Mouse (Mus musculus): Measurements from ENCODE around the gene Sost. TPM values are rescaled to one million over a fixed set of nuclear protein-coding genes. Genes with fewer than 3 reads are reported as not detected.
"Not testable (repeated sequence)": the region's sequence is repeated elsewhere in the genome, so short reads cannot be mapped to it uniquely, and the experiment has no call there.

Sost gene
- polyA plus RNA-seq, 1 experiment: not detected

DNA sequence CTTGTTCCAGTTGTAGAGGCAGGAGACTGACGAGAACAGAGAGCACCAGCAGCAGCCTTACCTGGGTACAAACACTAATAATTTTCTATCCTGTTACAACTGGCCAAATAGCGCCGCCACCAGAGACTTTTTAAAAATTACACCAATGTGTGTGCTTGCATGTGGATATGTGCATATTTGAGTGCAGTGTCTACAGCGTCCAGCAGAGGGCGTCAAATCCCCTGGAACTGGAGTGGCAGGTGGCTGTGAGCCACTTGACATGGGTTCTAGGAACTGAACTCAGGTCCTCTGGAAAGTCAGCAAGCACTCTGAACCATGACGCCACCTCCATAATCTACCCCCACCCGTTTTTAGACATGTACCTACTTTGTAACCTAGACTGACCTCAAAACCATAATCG is 37.4 kb upstream of the Sost start:
- Histone ChIP-seq H3K27ac (ENCODE audit: insufficient read depth, low read length) (no peak overlapping the region), H3K4me1 (ENCODE audit: control insufficient read depth, insufficient read depth, low read length) (no peaks in the 10 kb centered on the region), H3K4me3 (ENCODE audit: insufficient read depth, low read length) (no peak overlapping the region)
- TF ChIP-seq CTCF (IDR thresholded peaks at IDR 0.05; ENCODE audit: borderline replicate concordance, insufficient read depth, low read length): peak; percentile 13; the same call in 1 of the 2 replicates
- TF ChIP-seq POLR2A (IDR thresholded peaks at IDR 0.05; ENCODE audit: low read depth, low read length): no peak

DNA sequence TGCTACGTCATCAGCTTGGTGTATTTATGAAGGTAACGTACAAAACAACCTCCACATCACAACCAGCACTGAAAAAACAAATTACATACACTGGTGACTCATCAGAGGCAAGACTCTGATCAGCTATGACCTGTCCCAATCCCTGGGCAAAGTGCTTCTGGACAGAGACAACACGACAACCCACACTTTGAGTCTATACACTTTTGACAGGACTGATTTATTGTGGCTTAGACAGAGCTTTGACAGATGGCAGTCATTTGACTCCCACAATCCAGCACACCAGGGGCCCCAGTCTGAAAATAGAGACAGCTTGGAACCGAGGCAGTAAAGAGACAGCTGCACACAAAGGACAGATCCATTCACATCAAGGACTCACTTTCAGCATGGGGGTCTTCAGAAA is 32.7 kb upstream of the Sost start:
- no peak overlapping the region for H3K27ac ChIP-seq (ENCODE audit: insufficient read depth, low read length)
- no peak for TF ChIP-seq CTCF (IDR thresholded peaks at IDR 0.05; ENCODE audit: borderline replicate concordance, insufficient read depth, low read length)
- no peak for TF ChIP-seq POLR2A (IDR thresholded peaks at IDR 0.05; ENCODE audit: low read depth, low read length)
- peaks cover 3% of the 10 kb centered on the region; the same call in 1 of the 2 replicates for H3K4me1 ChIP-seq (ENCODE audit: control insufficient read depth, insufficient read depth, low read length)
- no peak overlapping the region for H3K4me3 ChIP-seq (ENCODE audit: insufficient read depth, low read length)

GRCm38 (mm10) chr11:101998258-101998657 is 31.4 kb upstream of the Sost start:
- no peak overlapping the region for H3K4me3 ChIP-seq (ENCODE audit: insufficient read depth, low read length)
- TF ChIP-seq CTCF (IDR thresholded peaks at IDR 0.05; ENCODE audit: borderline replicate concordance, insufficient read depth, low read length) (no peak), POLR2A (IDR thresholded peaks at IDR 0.05; ENCODE audit: low read depth, low read length) (no peak)
- peaks cover 3% of the 10 kb centered on the region; the same call in 1 of the 2 replicates for H3K4me1 ChIP-seq (ENCODE audit: control insufficient read depth, insufficient read depth, low read length)
- no peak overlapping the region for H3K27ac ChIP-seq (ENCODE audit: insufficient read depth, low read length)

DNA sequence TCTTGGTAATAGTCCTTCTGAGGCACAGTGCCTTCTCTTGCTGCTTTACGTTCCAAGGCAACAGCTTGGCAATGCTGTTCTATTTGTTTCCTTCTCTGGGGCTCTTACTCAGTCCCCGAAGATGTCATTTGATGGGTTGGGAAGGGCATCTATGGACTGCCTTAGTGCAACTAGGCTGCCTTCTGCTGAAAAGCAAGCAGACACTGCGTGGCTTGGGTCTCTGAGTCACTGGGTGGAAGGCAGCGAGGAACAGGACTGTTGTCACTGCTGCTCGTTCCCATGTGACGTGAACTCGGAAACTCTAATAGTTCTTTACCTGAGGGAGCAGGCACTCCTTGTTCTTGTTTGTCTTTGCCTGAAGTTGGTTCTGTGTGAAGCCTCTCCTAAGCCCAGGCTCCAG is 29.1 kb upstream of the Sost start:
- TF ChIP-seq CTCF (IDR thresholded peaks at IDR 0.05; ENCODE audit: borderline replicate concordance, insufficient read depth, low read length): no peak
- no peak for TF ChIP-seq POLR2A (IDR thresholded peaks at IDR 0.05; ENCODE audit: low read depth, low read length)
- Histone ChIP-seq H3K4me3 (ENCODE audit: insufficient read depth, low read length) (no peak overlapping the region), H3K4me1 (ENCODE audit: control insufficient read depth, insufficient read depth, low read length) (peaks cover 3% of the 10 kb centered on the region; the same call in 1 of the 2 replicates), H3K27ac (ENCODE audit: insufficient read depth, low read length) (no peak overlapping the region)

- Histone ChIP-seq H3K4me1 (ENCODE audit: control insufficient read depth, insufficient read depth, low read length) (peaks cover 3% of the 10 kb centered on the region; the same call in 1 of the 2 replicates), H3K4me3 (ENCODE audit: insufficient read depth, low read length) (no peak overlapping the region), H3K27ac (ENCODE audit: insufficient read depth, low read length) (no peak overlapping the region)
- TF ChIP-seq POLR2A (IDR thresholded peaks at IDR 0.05; ENCODE audit: low read depth, low read length) (no peak), CTCF (IDR thresholded peaks at IDR 0.05; ENCODE audit: borderline replicate concordance, insufficient read depth, low read length) (no peak)
Measured at GRCm38 (mm10) chr11:101994100-101994499, 27.3 kb upstream of the Sost start.

GRCm38 (mm10) chr11:101992411-101992810 is 25.6 kb upstream of the Sost start:
- TF ChIP-seq POLR2A (IDR thresholded peaks at IDR 0.05; ENCODE audit: low read depth, low read length) (no peak), CTCF (IDR thresholded peaks at IDR 0.05; ENCODE audit: borderline replicate concordance, insufficient read depth, low read length) (no peak)

DNA sequence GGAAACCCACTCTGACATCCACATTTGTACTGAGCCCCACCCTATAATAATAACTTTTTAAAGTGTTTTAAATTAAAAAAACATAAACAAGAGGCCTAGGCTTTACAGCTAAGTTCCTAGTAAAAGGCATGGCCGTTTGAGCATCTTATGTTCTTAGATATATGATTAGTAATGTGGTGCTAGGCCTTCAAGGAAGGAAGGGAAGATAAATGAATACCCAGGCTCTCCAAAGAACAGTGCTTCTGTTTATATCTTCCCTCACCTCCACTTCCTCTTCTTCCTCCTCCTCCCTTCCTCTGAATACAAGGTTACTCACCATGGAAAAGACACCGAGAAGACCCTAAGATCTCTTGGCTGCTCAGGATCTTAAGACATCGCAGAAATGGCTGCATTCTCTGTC is 25.0 kb upstream of the Sost start:
- Histone ChIP-seq H3K4me1 (ENCODE audit: control insufficient read depth, insufficient read depth, low read length) (no peaks in the 10 kb centered on the region), H3K27ac (ENCODE audit: insufficient read depth, low read length) (no peak overlapping the region), H3K4me3 (ENCODE audit: insufficient read depth, low read length) (no peak overlapping the region)
- TF ChIP-seq POLR2A (IDR thresholded peaks at IDR 0.05; ENCODE audit: low read depth, low read length): no peak
- TF ChIP-seq CTCF (IDR thresholded peaks at IDR 0.05; ENCODE audit: borderline replicate concordance, insufficient read depth, low read length): no peak

More at GRCm38 (mm10) chr11:101992411-101992810, 25.6 kb upstream of the Sost start:
- H3K4me1 ChIP-seq (ENCODE audit: control insufficient read depth, insufficient read depth, low read length): no peaks in the 10 kb centered on the region
- H3K4me3 ChIP-seq (ENCODE audit: insufficient read depth, low read length): no peak overlapping the region
- no peak overlapping the region for H3K27ac ChIP-seq (ENCODE audit: insufficient read depth, low read length)

- TF ChIP-seq POLR2A (IDR thresholded peaks at IDR 0.05; ENCODE audit: low read depth, low read length): no peak
- no peak for TF ChIP-seq CTCF (IDR thresholded peaks at IDR 0.05; ENCODE audit: borderline replicate concordance, insufficient read depth, low read length)
- no peaks in the 10 kb centered on the region for H3K4me1 ChIP-seq (ENCODE audit: control insufficient read depth, insufficient read depth, low read length)
- no peak overlapping the region for H3K27ac ChIP-seq (ENCODE audit: insufficient read depth, low read length)
- H3K4me3 ChIP-seq (ENCODE audit: insufficient read depth, low read length): no peak overlapping the region
Measured at GRCm38 (mm10) chr11:101990244-101990643, 23.4 kb upstream of the Sost start.

DNA sequence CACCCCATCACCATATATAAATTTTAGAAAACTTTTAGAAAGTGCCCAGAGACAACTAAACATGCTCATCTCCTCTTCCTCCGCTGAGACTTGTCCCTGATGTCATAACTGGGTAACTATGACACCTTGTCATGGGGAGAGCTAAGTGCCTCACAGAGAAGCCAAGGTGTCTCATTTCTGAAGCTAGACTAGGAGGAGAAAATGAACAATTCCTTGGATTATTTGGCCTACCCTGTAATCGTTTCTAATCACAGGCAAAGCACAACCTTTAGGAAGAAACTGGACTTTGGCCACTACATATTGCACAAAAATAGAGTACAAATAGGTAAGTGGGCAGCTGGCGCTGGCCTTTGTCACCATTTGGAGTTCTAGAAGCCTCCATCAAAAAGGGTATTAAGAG is 20.1 kb upstream of the Sost start, which contains the start of gene Dusp3:
Gene Dusp3 (minus strand): TSS at position 101 of the 400 bp plus-strand sequence.
- TF ChIP-seq CTCF (IDR thresholded peaks at IDR 0.05; ENCODE audit: borderline replicate concordance, insufficient read depth, low read length) (no peak), POLR2A (IDR thresholded peaks at IDR 0.05; ENCODE audit: low read depth, low read length) (no peak)
- H3K27ac ChIP-seq (ENCODE audit: insufficient read depth, low read length): no peak within 1 kb of the TSS
- H3K4me3 ChIP-seq (ENCODE audit: insufficient read depth, low read length): no peak within 1 kb of the TSS
- H3K4me1 ChIP-seq (ENCODE audit: control insufficient read depth, insufficient read depth, low read length): peaks cover 7% of the 10 kb centered on the region

- no peak overlapping the region for H3K27ac ChIP-seq (ENCODE audit: insufficient read depth, low read length)
- peaks cover 7% of the 10 kb centered on the region for H3K4me1 ChIP-seq (ENCODE audit: control insufficient read depth, insufficient read depth, low read length)
- TF ChIP-seq CTCF (IDR thresholded peaks at IDR 0.05; ENCODE audit: borderline replicate concordance, insufficient read depth, low read length) (peak; percentile 93), POLR2A (IDR thresholded peaks at IDR 0.05; ENCODE audit: low read depth, low read length) (no peak)
- H3K4me3 ChIP-seq (ENCODE audit: insufficient read depth, low read length): no peak overlapping the region
Measured at GRCm38 (mm10) chr11:101985990-101986389, 19.2 kb upstream of the Sost start.

GRCm38 (mm10) chr11:101985450-101985849 is 18.6 kb upstream of the Sost start:
- not testable (repeated sequence) for H3K4me1 ChIP-seq (ENCODE audit: control insufficient read depth, insufficient read depth, low read length); H3K4me3 ChIP-seq (ENCODE audit: insufficient read depth, low read length); H3K27ac ChIP-seq (ENCODE audit: insufficient read depth, low read length)
